Mouse (Mus musculus): ENCODE data around the gene Ccdc97. TPM values are rescaled to one million over a fixed set of nuclear protein-coding genes. Genes with fewer than 3 reads are reported as not detected.
A peak's percentile ranks its signal among the peaks of the same experiment; 100 is the strongest.

Gene Ccdc97
- polyA plus RNA-seq (2016; fragmentation: Nextera tagmentation; extraction: Ambion mirVana) = 28.7 and 29.6 TPM in 2 replicates

DNA sequence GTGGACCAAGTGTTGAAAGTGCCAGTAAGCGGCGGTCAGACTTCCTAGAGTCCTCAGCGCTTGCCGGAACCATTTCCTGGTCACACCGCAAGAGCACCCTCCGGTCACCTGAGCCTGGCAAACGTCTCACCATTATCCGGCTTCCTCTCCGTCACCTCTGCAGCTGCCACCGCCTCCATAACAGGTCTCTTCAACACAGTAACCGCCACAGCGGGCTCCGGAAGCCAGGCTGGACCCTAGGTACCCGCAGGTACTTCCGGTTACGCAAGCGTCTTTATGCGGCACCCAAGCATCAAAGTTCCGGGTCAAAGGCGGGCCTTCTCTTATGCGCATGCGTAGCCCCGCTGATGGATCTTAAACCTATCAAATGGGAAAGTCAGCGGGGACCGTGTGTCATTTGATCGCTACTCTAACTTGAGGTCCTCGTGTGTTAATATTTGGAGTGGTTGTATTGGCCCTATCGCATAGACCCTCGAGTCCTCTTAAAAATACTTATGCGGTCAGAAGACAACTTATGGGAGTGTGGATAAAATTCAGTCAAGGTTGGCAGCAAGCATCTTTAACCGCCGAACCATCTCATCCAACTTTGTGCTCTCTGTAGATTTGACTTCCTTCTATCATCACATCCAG lies at the start of gene Ccdc97:
Gene Ccdc97 (minus strand): TSS at position 301 of the 630 bp plus-strand sequence.
- H3K27ac ChIP-seq = peak within 1 kb of the TSS; percentile 88
- 4% methylated on average over 32 of the region's 32 CpGs for WGBS

DNA sequence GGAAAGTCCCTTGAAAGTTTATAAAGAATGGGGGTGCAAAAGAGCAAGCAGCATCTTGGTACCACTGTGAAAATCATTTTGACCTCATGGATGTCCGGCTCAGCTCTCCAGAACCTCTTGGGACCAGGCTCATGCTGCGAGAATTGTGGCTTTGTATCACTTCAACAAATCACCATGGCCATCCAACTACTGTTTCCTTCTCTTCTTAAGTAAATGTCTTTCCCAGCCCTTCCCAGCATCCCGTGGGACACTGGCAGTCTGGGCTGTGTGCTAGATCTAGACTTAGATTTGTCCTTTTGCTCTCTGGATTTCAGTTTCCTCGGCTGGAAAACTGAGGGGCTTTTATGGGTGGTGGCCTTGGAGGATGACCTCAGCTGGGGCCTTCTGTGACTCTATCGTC lies 49.3 kb upstream of the Ccdc97 start:
- Histone ChIP-seq H3K27ac (no peak overlapping the region), H3K4me3 (no peak overlapping the region), H3K9me3 (no peaks in the 10 kb centered on the region), H3K4me1 (no peaks in the 10 kb centered on the region), H3K27me3 (ENCODE audit: poor library complexity, severe bottlenecking) (no peaks in the 10 kb centered on the region), H3K36me3 (replicated peaks) (peaks cover 71% of the 10 kb centered on the region)
- WGBS = 90% methylated on average over 5 of the region's 5 CpGs
- no peak for DNase-seq (ENCODE audit: extremely low spot score, low spot score)

More for the DNA sequence above, at the start of gene Ccdc97:
- peak; percentile 91 for DNase-seq (ENCODE audit: extremely low spot score, low spot score)
- Histone ChIP-seq H3K36me3 (replicated peaks) (peaks cover 71% of the 10 kb centered on the region), H3K9me3 (no peaks in the 10 kb centered on the region), H3K27me3 (ENCODE audit: poor library complexity, severe bottlenecking) (no peaks in the 10 kb centered on the region), H3K4me3 (peak within 1 kb of the TSS; percentile 72), H3K4me1 (peaks cover 20% of the 10 kb centered on the region)

DNA sequence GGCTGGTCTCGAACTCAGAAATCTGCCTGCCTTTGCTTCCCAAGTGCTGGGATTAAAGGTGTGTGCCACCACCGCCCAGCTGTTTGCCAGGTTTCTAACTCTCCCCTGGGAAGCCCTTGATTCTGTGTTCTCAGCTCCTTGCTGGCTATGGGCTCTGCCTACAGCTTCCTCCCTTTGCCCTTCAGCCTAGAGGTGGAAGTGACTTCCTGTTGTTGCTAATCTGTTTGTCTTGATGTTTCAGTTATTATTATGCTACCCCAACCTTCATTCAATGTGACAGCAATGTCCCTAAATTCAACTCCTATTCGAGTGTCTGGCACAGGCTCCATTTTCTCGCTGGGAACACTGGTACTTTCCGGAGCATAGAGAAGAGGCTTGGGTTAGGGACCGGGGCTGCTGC lies 47.2 kb upstream of the Ccdc97 start:
- Histone ChIP-seq H3K4me3 (no peak overlapping the region), H3K27me3 (ENCODE audit: poor library complexity, severe bottlenecking) (no peaks in the 10 kb centered on the region), H3K9me3 (no peaks in the 10 kb centered on the region), H3K4me1 (no peaks in the 10 kb centered on the region), H3K36me3 (replicated peaks) (peaks cover 69% of the 10 kb centered on the region), H3K27ac (no peak overlapping the region)
- WGBS = 92% methylated on average over 6 of the region's 6 CpGs
- DNase-seq (ENCODE audit: extremely low spot score, low spot score) = no peak

DNA sequence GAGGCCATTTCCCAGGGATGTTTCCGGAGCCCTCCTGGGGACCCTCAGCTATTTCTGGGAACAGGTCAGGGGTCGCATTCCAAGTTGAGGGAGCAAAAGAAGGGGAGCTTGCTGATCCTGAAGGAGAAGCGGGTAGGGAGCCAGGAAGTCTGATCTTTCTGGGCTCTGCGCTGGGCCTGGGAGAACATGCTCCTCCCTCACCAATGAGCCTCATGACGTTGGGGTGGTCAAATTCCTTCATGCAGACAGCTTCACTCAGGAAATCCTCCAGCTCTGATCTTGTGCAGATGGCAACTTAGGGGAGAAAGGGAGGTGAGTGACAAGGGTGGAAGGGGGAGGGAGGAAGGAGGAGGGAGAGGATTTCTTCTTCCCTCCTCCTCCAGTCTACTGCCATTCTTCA lies 45.3 kb upstream of the Ccdc97 start:
- 68% methylated on average over 5 of the region's 5 CpGs for WGBS
- no peaks in the 10 kb centered on the region for H3K4me1 ChIP-seq
- H3K9me3 ChIP-seq = no peaks in the 10 kb centered on the region
- peaks cover 66% of the 10 kb centered on the region for H3K36me3 ChIP-seq (replicated peaks)
- no peak overlapping the region for H3K27ac ChIP-seq
- no peaks in the 10 kb centered on the region for H3K27me3 ChIP-seq (ENCODE audit: poor library complexity, severe bottlenecking)
- DNase-seq (ENCODE audit: extremely low spot score, low spot score) = no peak
- no peak overlapping the region for H3K4me3 ChIP-seq

DNA sequence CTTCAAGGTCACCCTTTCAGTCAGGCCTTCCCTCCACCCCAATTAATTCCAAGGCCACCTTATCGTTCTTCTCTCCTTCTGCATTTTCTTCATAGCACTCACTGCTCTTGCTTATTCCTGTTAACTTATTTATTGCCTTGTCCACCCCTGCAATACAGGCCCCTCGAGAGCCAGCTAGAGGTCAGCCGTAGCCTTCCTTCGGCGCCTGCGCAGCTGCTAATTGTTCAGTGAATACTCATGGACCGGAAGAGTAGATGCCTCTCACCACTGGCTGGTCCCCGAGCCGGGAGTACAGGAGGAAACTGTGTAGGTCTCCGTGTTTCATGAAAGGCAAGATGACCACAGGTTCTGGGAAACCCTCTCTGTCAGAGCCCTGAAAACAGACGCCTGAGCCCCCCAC lies 44.8 kb upstream of the Ccdc97 start:
- H3K27me3 ChIP-seq (ENCODE audit: poor library complexity, severe bottlenecking) = no peaks in the 10 kb centered on the region
- no peak for DNase-seq (ENCODE audit: extremely low spot score, low spot score)
- 81% methylated on average over 11 of the region's 11 CpGs for WGBS
- no peak overlapping the region for H3K4me3 ChIP-seq
- H3K4me1 ChIP-seq = no peaks in the 10 kb centered on the region
- H3K27ac ChIP-seq = no peak overlapping the region
- H3K36me3 ChIP-seq (replicated peaks) = peaks cover 69% of the 10 kb centered on the region
- H3K9me3 ChIP-seq = no peaks in the 10 kb centered on the region

DNA sequence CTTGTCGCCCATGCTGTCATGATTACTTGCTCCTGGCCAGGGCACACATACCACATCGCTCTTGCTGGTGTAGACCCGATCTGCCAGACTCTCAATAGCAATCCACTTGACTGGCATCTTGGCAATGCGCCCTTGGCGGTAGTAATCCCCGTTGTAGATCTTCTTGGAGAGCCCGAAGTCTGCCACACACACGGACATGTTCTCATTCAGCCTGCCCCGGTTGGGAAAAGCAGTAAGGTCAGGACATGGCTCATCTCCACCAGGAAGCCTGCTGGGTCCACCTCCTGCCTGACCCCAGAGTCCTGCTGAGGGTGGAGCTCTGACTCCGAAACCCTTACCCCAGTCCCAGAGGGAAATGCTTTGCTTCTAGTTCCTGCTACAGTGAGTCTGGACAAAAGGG lies 42.5 kb upstream of the Ccdc97 start:
- H3K27me3 ChIP-seq (ENCODE audit: poor library complexity, severe bottlenecking) = no peaks in the 10 kb centered on the region
- no peaks in the 10 kb centered on the region for H3K4me1 ChIP-seq
- H3K36me3 ChIP-seq (replicated peaks) = peaks cover 51% of the 10 kb centered on the region
- H3K4me3 ChIP-seq = no peak overlapping the region
- H3K27ac ChIP-seq = no peak overlapping the region
- no peaks in the 10 kb centered on the region for H3K9me3 ChIP-seq
- no peak for DNase-seq (ENCODE audit: extremely low spot score, low spot score)
- 92% methylated on average over 10 of the region's 10 CpGs for WGBS

DNA sequence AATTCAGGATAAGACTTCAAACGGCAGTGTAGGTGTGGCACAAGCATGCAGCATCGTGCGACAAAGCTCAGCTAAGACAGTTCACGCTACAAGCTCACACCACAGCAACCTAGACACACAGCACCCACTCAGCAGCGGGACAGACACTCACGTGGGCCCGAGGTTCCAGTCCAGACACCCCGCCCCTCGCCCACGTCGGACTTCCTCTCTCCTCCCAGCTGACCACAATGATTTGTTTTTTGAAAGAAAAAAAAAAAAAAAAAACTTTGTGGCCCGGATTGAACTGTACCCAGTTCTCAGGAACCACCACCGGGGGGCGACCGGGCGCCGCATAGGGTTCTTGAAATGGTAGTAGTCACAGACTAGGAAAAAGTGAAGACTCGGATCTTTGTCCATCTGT lies 37.1 kb upstream of the Ccdc97 start:
- Histone ChIP-seq H3K4me1 (peaks cover 21% of the 10 kb centered on the region), H3K4me3 (peak overlapping the region; percentile 99), H3K27me3 (ENCODE audit: poor library complexity, severe bottlenecking) (no peaks in the 10 kb centered on the region), H3K9me3 (no peaks in the 10 kb centered on the region), H3K27ac (peak overlapping the region; percentile 99), H3K36me3 (replicated peaks) (peaks cover 32% of the 10 kb centered on the region)
- WGBS = 1% methylated on average over 18 of the region's 18 CpGs
- peak; percentile 85 for DNase-seq (ENCODE audit: extremely low spot score, low spot score)

DNA sequence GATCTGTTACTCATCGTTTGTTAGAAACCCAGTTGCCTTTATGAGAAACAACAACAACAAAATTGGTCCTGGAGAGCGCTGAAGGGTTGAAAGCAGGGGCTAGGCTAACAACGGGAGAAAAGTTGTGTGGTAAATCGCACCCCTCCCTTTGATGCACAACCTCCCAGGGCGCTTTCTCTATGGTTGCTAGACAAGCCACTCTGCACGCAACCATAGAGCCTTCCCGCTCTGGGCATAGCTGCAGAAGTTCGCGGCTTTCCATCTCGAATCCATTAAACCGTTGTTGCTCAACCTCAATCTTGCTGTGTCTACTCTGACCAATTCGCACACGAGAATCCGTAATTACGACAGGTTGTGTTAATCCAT lies 36.6 kb upstream of the Ccdc97 start:
- peak; percentile 75 for DNase-seq (ENCODE audit: extremely low spot score, low spot score)
- WGBS = under 1% methylated on average over 15 of the region's 15 CpGs

DNA sequence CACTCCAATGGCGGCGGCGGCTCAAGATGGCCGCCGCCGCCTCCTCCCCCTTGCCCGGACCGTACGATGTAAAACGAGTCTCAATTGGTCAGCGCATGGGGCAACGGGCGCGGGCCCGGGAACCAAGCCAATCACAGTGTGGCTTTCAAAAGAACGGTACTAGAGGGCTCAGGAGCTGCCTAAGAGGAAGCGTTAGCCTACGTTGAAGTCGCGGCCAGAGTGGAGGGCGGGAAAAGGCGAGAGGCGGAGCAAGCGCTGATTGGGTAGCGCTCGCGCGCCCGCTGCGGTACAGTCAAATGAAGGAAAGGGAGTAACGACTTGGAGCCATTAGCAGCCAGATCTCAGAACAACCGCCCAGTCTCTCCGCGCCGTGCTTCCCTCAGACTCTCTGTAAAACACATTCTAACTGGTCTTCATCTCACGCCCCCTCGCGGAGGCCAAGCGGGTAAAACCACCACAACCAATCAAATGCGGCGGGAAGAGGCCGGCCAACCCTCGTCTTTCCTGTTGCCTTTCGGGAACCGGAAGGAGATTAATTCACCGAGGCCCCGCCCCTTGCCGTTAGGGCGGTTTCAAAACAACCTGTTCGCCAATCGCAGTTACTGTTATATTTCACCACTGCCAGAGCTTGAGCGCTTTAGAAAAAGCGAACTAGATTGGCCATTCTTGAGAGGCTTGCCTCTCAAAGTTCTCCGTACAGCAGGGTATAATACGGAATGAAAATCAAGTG lies 36.0 kb upstream of the Ccdc97 start, which contains the start of gene Hnrnpul1:
Gene Hnrnpul1 (minus strand): TSS at position 20 of the 730 bp plus-strand sequence.
- H3K27ac ChIP-seq = peak within 1 kb of the TSS; percentile 99
- peak; percentile 97 for DNase-seq (ENCODE audit: extremely low spot score, low spot score)
- WGBS = under 1% methylated on average over 55 of the region's 55 CpGs
- H3K36me3 ChIP-seq (replicated peaks) = peaks cover 33% of the 10 kb centered on the region
- H3K27me3 ChIP-seq (ENCODE audit: poor library complexity, severe bottlenecking) = no peaks in the 10 kb centered on the region
- H3K4me1 ChIP-seq = peaks cover 21% of the 10 kb centered on the region
- no peaks in the 10 kb centered on the region for H3K9me3 ChIP-seq
- H3K4me3 ChIP-seq = peak within 1 kb of the TSS; percentile 99

More for the DNA sequence above, 36.6 kb upstream of the Ccdc97 start:
- Histone ChIP-seq H3K27me3 (ENCODE audit: poor library complexity, severe bottlenecking) (no peaks in the 10 kb centered on the region), H3K4me1 (peaks cover 21% of the 10 kb centered on the region), H3K9me3 (no peaks in the 10 kb centered on the region), H3K36me3 (replicated peaks) (peaks cover 32% of the 10 kb centered on the region), H3K4me3 (peak overlapping the region; percentile 99), H3K27ac (peak overlapping the region; percentile 99)

DNA sequence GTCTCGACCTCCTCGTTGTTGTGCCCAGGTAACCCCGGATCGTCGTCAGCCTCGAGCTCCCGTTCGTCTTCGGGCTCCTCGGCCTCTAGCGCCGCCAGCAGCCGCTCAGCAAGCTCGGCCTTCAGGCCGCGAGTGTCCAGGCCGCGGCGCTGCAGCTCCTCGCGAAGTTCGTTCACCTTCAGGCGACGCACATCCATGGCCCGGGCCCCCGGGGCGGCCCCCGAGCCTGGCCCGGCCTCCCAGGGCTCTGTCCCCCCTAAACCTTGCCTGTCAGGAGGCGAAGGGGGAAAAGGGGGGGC lies 35.5 kb upstream of the Ccdc97 start:
- peak overlapping the region; percentile 99 for H3K4me3 ChIP-seq
- H3K4me1 ChIP-seq = peaks cover 21% of the 10 kb centered on the region
- no peaks in the 10 kb centered on the region for H3K9me3 ChIP-seq
- no peaks in the 10 kb centered on the region for H3K27me3 ChIP-seq (ENCODE audit: poor library complexity, severe bottlenecking)
- under 1% methylated on average over 30 of the region's 30 CpGs for WGBS
- peaks cover 38% of the 10 kb centered on the region for H3K36me3 ChIP-seq (replicated peaks)
- no peak for DNase-seq (ENCODE audit: extremely low spot score, low spot score)
- H3K27ac ChIP-seq = peak overlapping the region; percentile 99

DNA sequence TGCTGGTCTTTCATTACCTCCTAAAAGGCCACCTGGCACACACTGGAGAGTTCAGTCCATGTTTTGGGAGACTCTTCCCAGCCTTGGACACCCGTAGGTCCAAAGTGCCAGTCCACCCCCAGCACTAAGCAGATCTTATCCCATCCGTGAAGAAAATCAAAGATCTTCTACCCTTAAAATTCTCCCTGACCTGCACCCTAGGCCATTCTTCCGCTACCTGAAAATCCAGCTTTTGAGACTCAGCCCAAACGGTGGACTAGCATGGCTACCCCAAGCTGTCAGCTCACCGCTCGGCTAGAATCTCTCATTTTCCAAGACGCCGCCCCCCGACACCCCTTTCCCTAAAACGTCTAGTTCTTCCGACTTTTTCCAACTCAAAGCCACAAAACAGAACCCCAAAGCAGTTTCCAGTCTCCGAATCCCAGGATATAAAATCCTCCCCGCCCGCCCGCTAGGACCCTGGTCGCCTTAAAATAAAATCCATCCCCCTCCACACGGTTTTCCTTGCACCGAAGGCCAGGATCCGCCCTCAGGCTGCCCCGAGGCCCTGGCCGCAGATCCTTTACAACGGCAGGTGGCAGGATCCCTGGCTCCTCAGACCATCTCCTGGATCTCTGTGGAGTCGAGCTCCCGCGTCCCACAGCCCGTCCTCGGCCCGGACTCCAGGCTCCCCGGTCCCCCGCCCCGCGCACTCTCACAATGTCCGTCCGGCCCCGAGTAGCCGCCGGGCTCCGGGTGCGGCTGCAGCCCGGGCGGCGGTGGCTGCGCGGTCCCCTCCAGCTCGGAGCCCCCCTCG lies 35.0 kb upstream of the Ccdc97 start:
- no peak for DNase-seq (ENCODE audit: extremely low spot score, low spot score)
- peaks cover 21% of the 10 kb centered on the region for H3K4me1 ChIP-seq
- peak overlapping the region; percentile 99 for H3K4me3 ChIP-seq
- H3K27me3 ChIP-seq (ENCODE audit: poor library complexity, severe bottlenecking) = no peaks in the 10 kb centered on the region
- no peaks in the 10 kb centered on the region for H3K9me3 ChIP-seq
- H3K36me3 ChIP-seq (replicated peaks) = peaks cover 40% of the 10 kb centered on the region
- WGBS = 1% methylated on average over 46 of the region's 46 CpGs
- peak overlapping the region; percentile 99 for H3K27ac ChIP-seq

DNA sequence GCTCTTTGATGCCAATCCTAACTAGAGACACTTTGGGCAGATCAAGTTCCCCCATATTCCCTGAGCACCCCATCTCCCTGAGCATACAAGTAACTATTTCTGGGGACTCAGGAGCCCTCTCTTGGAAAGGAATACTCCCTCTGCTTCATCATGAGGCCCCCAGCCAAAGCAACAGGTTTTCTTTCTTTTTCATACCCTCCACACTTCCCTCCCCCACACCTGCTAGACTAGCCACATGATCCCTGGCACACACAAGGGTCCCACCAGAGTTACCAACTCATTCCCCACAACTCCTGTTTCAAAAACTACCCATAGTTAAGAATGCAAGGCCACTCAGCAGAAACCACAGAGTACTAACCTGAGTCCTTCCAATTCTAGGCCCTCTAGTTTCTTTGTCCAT lies 34.2 kb upstream of the Ccdc97 start:
- Histone ChIP-seq H3K9me3 (no peaks in the 10 kb centered on the region), H3K4me1 (peaks cover 21% of the 10 kb centered on the region), H3K36me3 (replicated peaks) (peaks cover 47% of the 10 kb centered on the region), H3K27ac (peak overlapping the region; percentile 99), H3K4me3 (peak overlapping the region; percentile 99), H3K27me3 (ENCODE audit: poor library complexity, severe bottlenecking) (no peaks in the 10 kb centered on the region)
- no peak for DNase-seq (ENCODE audit: extremely low spot score, low spot score)

DNA sequence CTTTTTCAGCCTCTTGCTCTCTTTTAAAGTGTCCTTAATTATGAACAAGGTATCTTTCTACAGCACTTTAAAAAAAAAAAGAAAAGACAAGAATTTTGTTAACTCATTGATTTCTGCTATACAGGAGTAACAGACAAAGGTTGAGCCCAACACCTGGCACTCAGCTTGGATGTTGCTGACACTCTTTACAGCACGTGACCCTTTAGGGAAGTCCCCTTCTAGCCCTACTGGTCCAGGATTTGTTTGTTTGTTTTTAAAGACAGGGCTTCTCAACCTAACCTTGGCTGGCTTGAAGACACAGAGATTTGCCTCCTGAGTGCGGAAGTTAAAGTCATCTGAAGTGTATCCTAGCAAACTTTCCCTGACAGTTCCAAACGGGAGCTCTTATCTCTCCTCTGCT lies 28.0 kb upstream of the Ccdc97 start:
- no peak overlapping the region for H3K27ac ChIP-seq
- H3K4me1 ChIP-seq = peaks cover 4% of the 10 kb centered on the region; the same call in 1 of the 2 replicates
- no peak for DNase-seq (ENCODE audit: extremely low spot score, low spot score)
- 87% methylated on average over 3 of the region's 3 CpGs for WGBS
- H3K4me3 ChIP-seq = no peak overlapping the region
- peaks cover 100% of the 10 kb centered on the region for H3K36me3 ChIP-seq (replicated peaks)
- H3K9me3 ChIP-seq = no peaks in the 10 kb centered on the region
- H3K27me3 ChIP-seq (ENCODE audit: poor library complexity, severe bottlenecking) = no peaks in the 10 kb centered on the region

All from forebrain, embryonic 10.5 days (tissue).